Mouse (Mus musculus): ENCODE measurements around the gene Akap13.
A peak's percentile ranks its signal among the peaks of the same experiment; 100 is the strongest.

Gene Akap13

GRCm38 (mm10) chr7:75516716-75517619 lies 61.6 kb downstream of the Akap13 start:
- DNase-seq (ENCODE audit: low read depth, low spot score), result no peak

GRCm38 (mm10) chr7:75520531-75520930 lies 65.2 kb downstream of the Akap13 start:
- DNase-seq (ENCODE audit: low read depth, low spot score), result no peak

- peak; percentile 7 for DNase-seq (ENCODE audit: low read depth, low spot score)
Observed at GRCm38 (mm10) chr7:75521199-75521598, 65.9 kb downstream of the Akap13 start.

GRCm38 (mm10) chr7:75522226-75522625 lies 66.9 kb downstream of the Akap13 start:
- no peak for DNase-seq (ENCODE audit: low read depth, low spot score)

- DNase-seq (ENCODE audit: low read depth, low spot score), result no peak
Observed at GRCm38 (mm10) chr7:75524789-75525569, 69.6 kb downstream of the Akap13 start.

GRCm38 (mm10) chr7:75525716-75526401 lies 70.5 kb downstream of the Akap13 start:
- no peak for DNase-seq (ENCODE audit: low read depth, low spot score)

GRCm38 (mm10) chr7:75528751-75529150 lies 73.4 kb downstream of the Akap13 start:
- DNase-seq (ENCODE audit: low read depth, low spot score), result no peak

- no peak for DNase-seq (ENCODE audit: low read depth, low spot score)
Observed at GRCm38 (mm10) chr7:75529857-75530437, 74.6 kb downstream of the Akap13 start.

GRCm38 (mm10) chr7:75530642-75531041 lies 75.3 kb downstream of the Akap13 start:
- DNase-seq (ENCODE audit: low read depth, low spot score), result no peak

- DNase-seq (ENCODE audit: low read depth, low spot score), result no peak
Observed at GRCm38 (mm10) chr7:75533079-75533478, 77.7 kb downstream of the Akap13 start.

GRCm38 (mm10) chr7:75536298-75536697 lies 81.0 kb downstream of the Akap13 start:
- no peak for DNase-seq (ENCODE audit: low read depth, low spot score)

GRCm38 (mm10) chr7:75537567-75537966 lies 82.2 kb downstream of the Akap13 start:
- DNase-seq (ENCODE audit: low read depth, low spot score), result no peak

- DNase-seq (ENCODE audit: low read depth, low spot score), result no peak
Observed at GRCm38 (mm10) chr7:75538513-75538912, 83.2 kb downstream of the Akap13 start.

GRCm38 (mm10) chr7:75539168-75539567 lies 83.8 kb downstream of the Akap13 start:
- DNase-seq (ENCODE audit: low read depth, low spot score), result no peak

GRCm38 (mm10) chr7:75549856-75550255 lies 94.5 kb downstream of the Akap13 start:
- DNase-seq (ENCODE audit: low read depth, low spot score), result no peak

GRCm38 (mm10) chr7:75550791-75551336 lies 95.5 kb downstream of the Akap13 start:
- no peak for DNase-seq (ENCODE audit: low read depth, low spot score)

GRCm38 (mm10) chr7:75553002-75553666 lies 97.8 kb downstream of the Akap13 start:
- no peak for DNase-seq (ENCODE audit: low read depth, low spot score)

- DNase-seq (ENCODE audit: low read depth, low spot score), result no peak
Observed at GRCm38 (mm10) chr7:75553667-75554045, 98.3 kb downstream of the Akap13 start.

- DNase-seq (ENCODE audit: low read depth, low spot score), result no peak
Observed at GRCm38 (mm10) chr7:75554065-75554464, 98.7 kb downstream of the Akap13 start.

- DNase-seq (ENCODE audit: low read depth, low spot score), result no peak
Observed at GRCm38 (mm10) chr7:75555940-75556339, 100.6 kb downstream of the Akap13 start.

GRCm38 (mm10) chr7:75558225-75558624 lies 102.9 kb downstream of the Akap13 start:
- DNase-seq (ENCODE audit: low read depth, low spot score), result no peak

Data from WW6 (cell line).